Mouse (Mus musculus) gonadal fat pad, adult 2 months (tissue): ENCODE data around the gene Pde11a. TPM values are rescaled to one million over a fixed set of nuclear protein-coding genes. Genes with fewer than 3 reads are reported as not detected.
"Not testable (repeated sequence)": the region's sequence is repeated elsewhere in the genome, so short reads cannot be mapped to it uniquely, and the experiment has no call there.

Source experiments
- DNase-seq: peaks from one replicate; pipeline ENCODE4 v3.0.0-alpha.2; 2012; ENCODE audit warnings: low read depth
- polyA plus RNA-seq: library from polyadenylated mRNA; depleted of rRNA; stranded (reverse); fragments of >200 nt; gene quantifications from 2 replicates; pipeline ENCODE4 v1.2.3, GENCODE M21; 2012

The Pde11a gene
- polyA plus RNA-seq, 1 experiment, result 1.0 TPM

DNA sequence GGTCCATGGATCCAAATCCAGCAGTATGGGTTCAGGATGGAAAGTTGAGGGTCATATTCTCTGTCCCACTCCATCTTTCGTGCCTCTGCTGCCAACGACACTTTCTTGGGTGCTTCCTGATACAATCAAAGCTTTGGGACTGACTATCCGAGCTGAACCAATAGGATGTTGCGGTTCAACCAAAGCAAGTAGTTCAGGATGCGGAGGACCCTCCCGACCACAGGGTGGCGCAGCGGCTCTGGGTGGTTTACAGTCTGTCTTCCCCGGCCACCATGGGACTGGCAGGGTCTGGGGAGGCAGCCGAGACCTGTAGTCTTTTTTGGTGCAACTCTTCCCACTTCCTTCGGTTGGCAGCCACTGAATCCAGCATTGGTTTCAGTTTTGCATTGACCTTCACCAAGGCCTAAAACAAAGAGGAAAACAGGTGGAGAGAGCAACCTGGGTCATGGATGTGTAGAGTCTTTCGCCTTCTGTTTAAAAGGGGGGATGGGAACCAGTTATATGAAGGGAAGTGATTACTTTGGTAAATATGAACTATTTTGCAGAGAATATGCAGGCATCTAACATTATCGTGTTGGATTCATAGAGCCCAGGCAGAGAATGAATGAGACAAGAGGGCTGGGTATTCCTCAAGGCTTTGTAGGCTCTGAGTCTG lies 347.6 kb downstream of the Pde11a start:
- DNase-seq, result no peak

DNA sequence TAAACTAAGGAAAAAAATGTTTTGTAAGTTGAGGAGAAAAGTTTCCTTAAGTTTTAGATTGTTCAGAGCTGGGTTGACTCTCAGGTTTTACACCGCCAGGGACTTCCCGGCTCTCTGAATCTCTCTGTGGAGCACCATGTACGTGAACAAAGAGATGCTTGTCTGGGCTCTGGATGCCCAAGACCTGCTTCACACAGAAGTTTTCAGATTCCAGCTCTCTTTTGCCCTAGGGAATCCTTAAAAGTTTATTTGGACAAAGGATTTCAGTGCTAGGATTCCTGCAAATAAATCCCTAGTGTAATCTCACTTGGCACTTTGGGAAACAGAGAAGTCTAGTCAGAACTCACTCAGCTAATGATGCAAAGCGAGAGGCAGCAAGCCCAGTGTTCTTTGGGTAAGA lies 348.9 kb downstream of the Pde11a start:
- DNase-seq, result no peak

DNA sequence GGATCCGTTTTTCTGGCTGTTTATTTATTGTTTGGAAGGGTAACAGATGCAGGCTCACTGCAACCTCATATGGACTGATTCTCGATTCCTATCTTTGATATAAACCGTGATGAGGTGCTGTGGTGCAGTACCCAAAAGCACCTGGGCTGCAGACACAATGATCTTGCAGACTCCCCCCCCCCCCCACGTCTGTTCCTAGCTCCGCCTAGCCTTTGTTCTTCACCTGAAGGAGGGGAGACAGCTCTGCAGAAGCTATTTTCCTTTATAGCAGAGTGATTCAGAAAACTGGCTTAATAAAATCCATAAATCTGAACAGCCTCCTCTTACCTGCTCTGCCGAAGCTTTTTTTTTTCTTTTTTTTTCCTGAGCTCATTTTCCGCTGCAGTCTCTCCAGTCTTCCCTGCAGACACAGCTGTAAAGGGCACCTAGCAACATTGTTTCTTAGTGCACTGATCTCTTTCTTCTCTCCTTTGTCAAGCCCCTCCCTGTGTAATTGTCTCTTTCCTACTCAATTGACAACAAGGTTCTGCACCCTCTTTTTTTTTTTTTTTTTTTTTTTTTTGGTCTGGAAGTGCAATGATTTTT lies 349.7 kb downstream of the Pde11a start:
- DNase-seq, result no peak

- DNase-seq, result no peak
These were observed 350.2 kb downstream of the Pde11a start for GRCm38 (mm10) chr2:75988378-75988777.

DNA sequence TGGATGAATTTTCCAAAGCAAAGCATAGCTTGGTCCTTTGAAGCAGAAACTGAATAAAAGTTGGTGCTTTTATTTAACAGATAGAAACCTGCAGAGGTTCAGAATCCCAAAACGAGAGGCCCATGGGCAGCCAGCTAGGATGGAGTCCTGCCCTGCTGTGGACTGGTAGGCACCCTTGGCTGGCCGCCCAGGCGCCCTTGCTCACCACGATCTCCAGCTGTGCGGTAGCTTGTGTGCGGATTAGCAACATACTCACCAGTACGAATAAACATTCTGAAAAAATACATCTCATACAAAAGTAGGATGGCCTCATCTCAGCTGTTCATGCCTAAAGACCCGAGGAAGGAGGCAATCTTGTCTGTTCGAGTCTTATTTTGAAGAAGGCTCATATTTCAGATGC lies 350.8 kb downstream of the Pde11a start:
- DNase-seq, result no peak

DNA sequence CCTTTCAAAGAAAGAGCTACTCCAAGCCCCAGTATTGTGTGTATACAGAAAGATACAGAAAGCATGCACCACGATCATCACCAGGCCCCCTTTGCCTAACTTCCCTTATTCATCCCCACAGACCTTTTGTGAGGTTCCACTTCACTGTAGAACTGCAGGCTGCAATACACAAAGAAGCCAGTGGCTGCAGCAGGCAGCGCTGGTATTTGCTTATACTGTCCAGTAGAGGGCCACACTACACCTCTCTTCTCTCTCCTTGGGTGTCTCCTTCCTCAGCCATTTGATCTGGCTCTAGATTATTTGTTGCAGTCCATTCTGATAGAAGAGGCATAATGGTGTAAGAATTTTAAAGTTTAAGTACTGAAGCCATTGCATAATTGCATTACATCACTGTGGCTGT lies 353.4 kb downstream of the Pde11a start:
- DNase-seq, result no peak

DNA sequence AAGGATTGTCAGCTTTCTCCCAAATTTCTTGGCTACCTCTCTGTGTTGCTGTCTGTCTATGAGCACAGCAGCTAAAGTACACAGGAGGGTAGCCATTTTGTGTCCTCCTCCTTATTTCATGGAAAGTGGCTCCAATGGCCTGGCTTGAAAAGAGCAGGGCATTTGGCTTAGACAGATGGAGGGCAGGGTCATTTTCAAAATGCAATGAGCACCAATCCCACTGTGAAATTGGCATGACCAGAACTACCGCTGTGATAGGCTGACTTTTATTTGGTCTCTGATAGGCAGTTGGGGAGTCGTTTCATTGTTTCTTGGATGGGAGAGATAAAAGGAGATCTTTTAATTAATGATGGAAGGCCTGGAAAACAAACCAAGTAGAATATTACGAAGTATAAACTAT lies 354.7 kb downstream of the Pde11a start:
- no peak for DNase-seq

DNA sequence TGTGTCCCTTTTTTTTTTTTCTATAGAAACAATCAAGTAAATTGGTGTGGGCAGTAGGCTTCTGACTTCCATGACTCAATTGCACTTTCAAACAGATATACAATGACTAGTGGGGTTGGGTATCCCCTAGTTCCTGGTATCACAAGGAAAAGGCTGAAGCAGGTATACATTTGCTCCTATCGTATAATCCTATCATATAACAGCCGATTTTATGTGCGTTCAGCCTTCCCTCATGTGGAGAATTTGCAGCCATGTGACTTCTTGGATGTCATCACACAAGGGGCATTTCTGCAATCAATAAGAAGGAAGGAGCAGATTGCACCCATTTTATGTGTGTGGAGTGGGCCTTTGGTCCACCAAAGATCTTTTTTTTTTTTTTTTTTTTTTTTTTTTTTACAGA lies 355.5 kb downstream of the Pde11a start:
- DNase-seq, result no peak

DNA sequence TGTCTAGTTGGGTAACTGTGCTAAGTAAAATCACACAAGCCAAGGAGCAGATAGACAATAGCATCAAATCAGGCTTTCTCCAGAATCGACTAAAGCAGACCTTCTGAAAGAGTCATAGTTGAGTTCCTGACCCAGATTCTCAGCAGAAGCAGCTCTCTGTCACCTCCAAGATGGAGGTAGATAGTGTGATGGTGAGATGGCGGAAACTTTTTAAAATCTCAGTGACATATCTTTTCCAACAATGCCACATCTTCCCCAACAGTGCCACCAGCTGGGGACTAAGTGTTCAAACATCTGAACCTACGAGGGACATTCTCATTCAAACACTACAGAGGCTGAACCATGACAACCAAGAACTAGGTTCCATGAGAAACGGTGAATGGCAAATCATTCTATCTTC lies 355.9 kb downstream of the Pde11a start:
- DNase-seq, result no peak

DNA sequence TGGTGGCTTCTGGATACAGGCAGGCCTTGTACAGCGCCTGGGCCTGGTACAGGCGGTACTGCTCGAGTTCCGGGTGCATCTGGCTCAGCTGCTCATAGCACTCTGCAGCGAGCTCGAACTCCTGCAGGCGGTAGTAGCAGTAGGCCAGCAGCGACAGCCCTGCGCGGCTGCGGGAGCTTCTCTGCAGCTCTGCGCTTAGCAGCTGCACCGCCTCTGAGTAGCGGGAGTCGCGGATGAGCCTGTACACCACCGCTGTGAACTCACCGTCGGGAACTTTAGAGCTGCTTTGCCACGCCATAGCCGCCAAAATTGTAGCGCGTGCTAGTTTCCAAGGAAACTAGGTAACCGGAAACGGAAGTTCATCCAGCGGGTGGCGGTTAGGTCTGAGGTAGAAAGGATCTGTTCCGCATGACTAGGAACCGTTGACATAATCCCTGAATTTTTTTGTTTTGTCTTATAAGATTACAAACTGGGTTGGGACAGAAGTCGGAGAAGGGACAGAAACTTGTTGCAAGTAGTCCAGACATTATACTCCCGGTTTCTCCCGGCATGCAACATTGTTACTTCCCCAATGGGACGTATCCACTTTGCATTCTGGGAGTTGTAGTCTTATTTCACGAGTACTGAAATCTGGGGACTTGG lies 357.0 kb downstream of the Pde11a start, which contains the start of gene Ttc30a1:
Gene Ttc30a1, minus strand, starts transcription at position 528 of the 642 bp plus-strand sequence.
- peak; percentile 63 for DNase-seq

GRCm38 (mm10) chr2:75980933-75981439 lies 357.6 kb downstream of the Pde11a start:
- not testable (repeated sequence) for DNase-seq

GRCm38 (mm10) chr2:75977752-75978368 lies 360.7 kb downstream of the Pde11a start, which contains the start of gene Ttc30a2:
Ttc30a2 (minus strand) TSS chr2:75978170.
- DNase-seq, result not testable (repeated sequence)

- not testable (repeated sequence) for DNase-seq
These were observed 362.5 kb downstream of the Pde11a start for GRCm38 (mm10) chr2:75976070-75976469.

GRCm38 (mm10) chr2:75974131-75974530 lies 364.4 kb downstream of the Pde11a start:
- no peak for DNase-seq

- no peak for DNase-seq
These were observed 373.6 kb downstream of the Pde11a start for GRCm38 (mm10) chr2:75964972-75965371.

GRCm38 (mm10) chr2:75964512-75964911 lies 374.1 kb downstream of the Pde11a start:
- no peak for DNase-seq

GRCm38 (mm10) chr2:75964051-75964450 lies 374.5 kb downstream of the Pde11a start:
- DNase-seq, result no peak

GRCm38 (mm10) chr2:75963211-75963840 lies 375.2 kb downstream of the Pde11a start:
- DNase-seq, result no peak

DNA sequence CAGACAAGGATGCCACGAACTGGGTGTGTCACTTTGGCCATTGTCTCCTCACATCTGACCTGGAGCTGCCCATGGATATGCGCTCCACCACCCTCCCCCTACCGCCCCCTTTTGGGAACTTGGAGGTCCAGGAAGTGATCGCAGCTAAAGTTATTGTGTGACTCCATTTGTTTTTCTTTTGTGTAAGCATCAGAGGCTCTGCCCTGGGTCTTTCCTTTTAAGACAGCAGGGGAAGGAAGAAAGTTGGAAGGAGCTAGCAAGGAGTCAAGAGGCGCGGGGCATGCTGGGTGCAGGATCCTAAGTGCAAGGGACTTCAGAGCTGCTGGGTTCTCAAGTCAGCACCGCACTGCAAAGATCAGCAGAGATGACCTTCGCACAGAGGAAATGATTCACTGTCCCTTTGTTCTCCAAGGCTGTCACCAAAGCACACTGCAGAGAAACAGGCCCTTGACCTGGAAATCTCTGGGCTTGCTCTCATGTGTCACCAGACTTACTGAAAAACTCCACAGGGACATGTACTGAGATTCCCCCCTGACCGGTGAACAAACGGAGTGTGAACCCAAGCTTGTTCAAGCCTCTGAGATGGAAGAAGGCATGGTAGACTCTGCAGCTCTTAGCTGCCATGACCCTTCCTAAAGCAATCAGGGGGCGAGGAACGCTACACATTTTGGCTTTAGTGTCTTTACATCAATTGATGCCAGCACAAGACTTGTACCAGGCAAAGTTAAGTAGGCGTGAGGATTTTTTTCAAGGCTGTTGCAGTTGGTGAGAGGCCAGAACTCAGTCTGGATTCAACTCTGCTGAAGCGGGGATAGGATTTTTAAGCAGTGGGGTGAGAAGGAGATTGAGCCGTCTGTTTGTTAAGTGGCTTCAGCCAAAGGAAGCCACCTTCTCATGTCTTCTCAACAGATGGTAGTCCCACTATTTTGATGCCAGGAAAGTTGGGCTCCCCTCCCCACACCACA lies 377.9 kb downstream of the Pde11a start:
- no peak for DNase-seq

GRCm38 (mm10) chr2:75959850-75960365 lies 378.7 kb downstream of the Pde11a start:
- no peak for DNase-seq
